Mouse (Mus musculus) heart, postnatal 0 days (tissue): Measurements from ENCODE around the gene Hsf2bp. TPM values are rescaled to one million over a fixed set of nuclear protein-coding genes. Genes with fewer than 3 reads are reported as not detected.

Experiments
- ATAC-seq: fragments of 200-750 bp; cut with Nextera tagmentation; 2 replicates; pipeline ENCODE4 v1.8.0; 2017; ENCODE audit warnings: low read depth, moderate number of reproducible peaks, moderate library complexity; ENCODE audit not compliant: insufficient read depth
- DNase-seq: peaks from one replicate; pipeline ENCODE4 v3.0.0-alpha.2; 2016; ENCODE audit warnings: low spot score
- H3K27ac ChIP-seq: fragments of 300-500 bp; sonication (generic); 2 replicates; pipeline ENCODE4 v1.5.1; 2014; ENCODE audit warnings: low read depth, mild to moderate bottlenecking
- H3K27me3 ChIP-seq: fragments of 300-500 bp; sonication (generic); 2 replicates; pipeline ENCODE4 v1.6.1; 2014; ENCODE audit warnings: low read length, mixed read lengths; ENCODE audit not compliant: control insufficient read depth, insufficient read depth
- H3K36me3 ChIP-seq: fragments of 300-500 bp; sonication (generic); replicated peaks from 2 replicates; pipeline ENCODE4 v1.6.1; 2014; ENCODE audit warnings: low read length, mixed read lengths; ENCODE audit not compliant: control insufficient read depth, insufficient read depth
- H3K4me1 ChIP-seq: fragments of 300-500 bp; sonication (generic); 2 replicates; pipeline ENCODE4 v1.6.1; 2014; ENCODE audit warnings: antibody characterized with exemption; ENCODE audit not compliant: control insufficient read depth, insufficient read depth
- H3K4me2 ChIP-seq: fragments of 300-500 bp; sonication (generic); 2 replicates; pipeline ENCODE4 v1.6.1; 2014; ENCODE audit warnings: low read depth, mild to moderate bottlenecking, low read length, moderate library complexity
- H3K4me3 ChIP-seq: fragments of 300-500 bp; sonication (generic); 2 replicates; pipeline ENCODE4 v1.5.1; 2014; ENCODE audit warnings: low read depth, low read length
- H3K9ac ChIP-seq: fragments of 300-500 bp; sonication (generic); replicated peaks from 2 replicates; pipeline ENCODE4 v1.6.1; 2014; ENCODE audit warnings: low read depth, low read length, mixed read lengths
- H3K9me3 ChIP-seq: fragments of 300-500 bp; sonication (generic); replicated peaks from 2 replicates; pipeline ENCODE4 v1.6.1; 2016; ENCODE audit warnings: low read length; ENCODE audit not compliant: control insufficient read depth
- CTCF ChIP-seq: IDR thresholded peaks from 2 replicates; pipeline ENCODE4 v1.5.1; 2016; ENCODE audit warnings: antibody characterized with exemption, control low read depth, low read depth
- EP300 ChIP-seq: IDR thresholded peaks from 2 replicates; pipeline ENCODE4 v1.6.1; 2016; ENCODE audit warnings: antibody characterized with exemption, low read depth
- WGBS: fragments of 180-500 bp; shearing (Covaris S2); extraction: QIAGEN DNeasy Blood & Tissue Kit; methylation state at CpG from one replicate; pipeline ENCODE4 v1.1.7; 2014; 5-methylcytosine and 5-hydroxymethylcytosine counted together
- polyA plus RNA-seq: library from polyadenylated mRNA; unstranded; fragments of >200 nt; fragmentation: Nextera tagmentation; extraction: Ambion mirVana; gene quantifications from 2 replicates; pipeline ENCODE4 v1.2.1, GENCODE M21; 2015
- total RNA-seq: library from RNA; depleted of rRNA; stranded (reverse); fragments of >200 nt; gene quantifications from 2 replicates; pipeline ENCODE4 v1.2.3, GENCODE M21; 2014; ENCODE audit warnings: low replicate concordance

Gene Hsf2bp
- total and polyA plus RNA-seq, 2 experiments from 2014 or later, result 0.19 TPM; not detected in 1

DNA sequence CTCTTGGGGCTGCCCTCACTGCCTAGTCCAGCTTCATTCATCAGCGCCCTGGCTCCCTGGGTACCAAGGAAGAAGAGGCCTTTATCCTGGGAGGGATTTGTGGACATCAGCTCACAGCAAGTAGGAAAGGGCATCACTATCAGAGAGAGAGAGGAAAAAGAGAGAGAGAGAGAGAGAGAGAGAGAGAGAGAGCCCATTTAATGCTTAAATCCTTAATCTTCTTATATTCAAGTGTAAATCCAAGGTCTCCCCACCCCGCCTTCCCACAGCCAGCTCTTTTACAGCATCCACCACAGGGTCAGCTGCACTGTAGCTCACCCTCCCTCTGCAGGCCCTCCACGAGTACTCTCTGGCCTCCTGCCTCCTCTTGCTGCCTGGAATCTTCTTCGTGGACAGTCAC is 94.5 kb downstream of the Hsf2bp start:
- ATAC-seq (no peak), DNase-seq (no peak)
- no peaks in the 10 kb centered on the region for H3K27me3 ChIP-seq

DNA sequence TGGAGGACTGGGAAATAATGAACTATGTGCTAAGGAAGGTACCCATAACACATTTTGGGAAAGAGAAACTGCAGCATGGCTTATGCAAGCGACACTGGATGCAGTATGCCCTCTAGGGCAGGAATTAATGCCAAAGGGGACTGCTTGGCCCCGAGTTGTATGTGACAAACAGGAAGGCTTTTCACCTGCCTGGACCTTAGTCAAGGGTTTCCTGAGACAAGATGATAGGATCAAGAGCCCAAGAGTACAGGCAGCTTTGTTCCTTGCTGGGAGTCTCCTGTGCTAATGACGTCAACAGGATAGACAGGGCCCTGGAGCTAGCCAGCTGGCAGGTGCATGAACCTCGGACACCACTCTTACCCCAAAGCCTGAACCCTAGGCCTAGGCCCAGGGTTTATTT is 95.5 kb downstream of the Hsf2bp start:
- WGBS, result 59% methylated on average over 4 of the region's 4 CpGs
- no peak overlapping the region for H3K9ac ChIP-seq
- DNase-seq, result no peak

More for the DNA sequence above, 94.5 kb downstream of the Hsf2bp start:
- Histone ChIP-seq H3K9me3 (no peaks in the 10 kb centered on the region), H3K4me1 (peaks cover 25% of the 10 kb centered on the region), H3K27ac (no peak overlapping the region), H3K9ac (no peak overlapping the region), H3K36me3 (no peaks in the 10 kb centered on the region), H3K4me3 (no peak overlapping the region), H3K4me2 (no peak overlapping the region)
- WGBS, result 62% methylated on average over 4 of the region's 4 CpGs
- TF ChIP-seq EP300, result no peak
- no peak for TF ChIP-seq CTCF

DNA sequence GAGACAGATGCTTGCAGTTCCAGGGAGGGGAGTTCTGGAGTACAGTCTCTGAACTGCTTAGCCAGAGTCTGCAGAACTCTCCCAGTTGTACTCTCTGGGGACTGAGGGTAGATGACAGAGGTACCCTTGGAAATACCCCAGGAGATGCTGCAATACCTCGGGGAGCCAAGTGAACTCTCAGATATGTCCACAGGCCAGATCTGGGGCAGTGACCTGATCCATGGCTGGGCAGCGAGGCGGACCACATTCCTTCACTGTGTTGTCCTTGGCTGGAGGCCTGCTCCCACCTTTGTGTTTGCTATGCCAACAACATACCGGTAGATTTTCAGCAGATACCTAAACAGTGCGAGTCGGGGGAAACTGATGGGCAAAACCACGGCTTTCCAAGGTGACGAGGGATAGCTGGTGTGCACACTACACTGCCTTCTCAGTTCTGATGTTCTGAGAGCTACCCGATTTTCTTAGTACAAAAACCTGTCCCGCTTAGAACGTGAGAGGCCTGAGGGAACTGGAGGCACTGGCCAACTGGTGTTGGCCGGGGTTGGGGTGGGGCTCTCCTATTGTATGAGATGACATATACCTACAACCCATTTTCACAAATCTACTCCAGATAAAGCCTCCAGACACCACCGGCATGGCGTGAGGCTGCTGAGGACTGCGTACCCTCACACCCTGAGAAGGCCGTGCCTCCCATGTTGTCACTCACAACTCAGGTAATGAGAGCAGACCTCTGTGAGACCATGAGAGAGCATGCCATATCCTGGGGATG is 96.7 kb downstream of the Hsf2bp start:
- Histone ChIP-seq H3K27ac (no peak overlapping the region), H3K9me3 (no peaks in the 10 kb centered on the region), H3K4me2 (no peak overlapping the region), H3K27me3 (no peaks in the 10 kb centered on the region), H3K36me3 (no peaks in the 10 kb centered on the region), H3K4me3 (no peak overlapping the region), H3K9ac (no peak overlapping the region), H3K4me1 (peaks cover 28% of the 10 kb centered on the region)
- WGBS, result 79% methylated on average over 16 of the region's 16 CpGs
- DNase-seq (no peak), ATAC-seq (no peak)
- TF ChIP-seq CTCF, result no peak
- TF ChIP-seq EP300, result no peak

More for the DNA sequence above, 95.5 kb downstream of the Hsf2bp start:
- Histone ChIP-seq H3K4me1 (peaks cover 28% of the 10 kb centered on the region), H3K36me3 (no peaks in the 10 kb centered on the region), H3K27ac (no peak overlapping the region), H3K9me3 (no peaks in the 10 kb centered on the region), H3K4me3 (no peak overlapping the region), H3K27me3 (no peaks in the 10 kb centered on the region), H3K4me2 (no peak overlapping the region)
- TF ChIP-seq CTCF (no peak), EP300 (no peak)
- no peak for ATAC-seq

DNA sequence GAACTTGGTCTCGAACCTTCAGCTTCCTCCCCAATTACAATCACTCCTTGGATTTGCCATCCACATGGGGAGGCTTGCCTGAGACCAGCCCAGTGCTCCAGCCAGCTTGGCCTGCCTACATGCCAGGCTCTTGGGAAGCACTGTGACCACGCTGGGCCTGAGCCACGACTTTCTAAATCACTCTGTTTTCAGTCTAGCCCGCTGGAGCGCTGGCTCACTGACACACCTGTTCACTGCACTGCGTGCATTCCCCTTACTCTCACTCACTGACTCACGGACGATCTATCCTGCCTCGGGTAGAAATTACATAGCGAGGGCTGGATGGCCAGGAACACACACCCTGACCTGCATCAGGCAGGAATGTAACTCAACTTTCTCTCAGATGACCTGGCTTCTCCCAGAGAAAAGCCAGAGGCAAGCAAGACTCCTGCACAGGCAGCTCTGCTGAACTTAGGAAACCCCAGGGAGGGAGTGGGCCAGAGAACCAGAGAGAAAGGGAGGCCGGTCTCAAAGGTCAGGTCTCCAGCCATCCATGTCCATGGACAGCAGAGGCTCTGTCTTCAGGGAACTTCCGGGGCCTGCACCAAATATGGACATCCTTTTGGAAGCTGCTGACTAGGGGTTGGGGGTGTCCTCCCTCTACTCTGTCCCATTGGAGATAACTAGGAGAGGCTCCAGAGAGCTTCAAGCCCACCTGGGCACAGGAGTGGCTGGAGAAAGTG is 97.4 kb downstream of the Hsf2bp start:
- no peak for ATAC-seq
- H3K27ac ChIP-seq, result no peak overlapping the region

DNA sequence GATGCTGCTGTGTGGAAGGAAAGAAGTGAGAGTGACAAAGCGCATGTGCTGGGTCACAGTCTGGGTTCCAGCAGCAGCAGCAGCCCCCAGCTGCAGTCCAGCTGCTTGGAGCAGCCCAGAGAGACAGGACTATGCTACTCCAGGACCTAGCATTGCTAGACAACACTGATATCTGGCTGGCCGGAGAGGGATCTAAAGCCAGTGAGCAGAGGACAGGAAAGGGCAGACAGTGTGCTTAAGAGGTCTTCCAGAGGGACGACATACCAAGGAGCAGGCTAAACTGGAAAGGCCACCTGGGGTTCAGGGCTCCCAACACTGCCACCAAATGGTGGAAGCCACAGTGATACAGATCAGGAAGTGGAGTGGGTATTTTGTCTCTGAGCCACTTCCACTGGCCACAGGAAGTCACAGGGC is 99.0 kb downstream of the Hsf2bp start:
- Histone ChIP-seq H3K36me3 (no peaks in the 10 kb centered on the region), H3K9ac (no peak overlapping the region; the same call in 1 of the 2 replicates), H3K4me3 (no peak overlapping the region), H3K9me3 (no peaks in the 10 kb centered on the region), H3K4me2 (no peak overlapping the region), H3K27me3 (no peaks in the 10 kb centered on the region), H3K27ac (peak overlapping the region; percentile 74), H3K4me1 (peaks cover 28% of the 10 kb centered on the region)
- WGBS, result 23% methylated on average over 3 of the region's 3 CpGs
- ATAC-seq, result peak; percentile 72
- DNase-seq, result peak; percentile 47
- TF ChIP-seq EP300 (no peak), CTCF (peak; percentile 32)

More for the DNA sequence above, 97.4 kb downstream of the Hsf2bp start:
- no peaks in the 10 kb centered on the region for H3K9me3 ChIP-seq
- peaks cover 28% of the 10 kb centered on the region for H3K4me1 ChIP-seq
- no peak overlapping the region for H3K9ac ChIP-seq
- 77% methylated on average over 12 of the region's 12 CpGs for WGBS
- no peak overlapping the region for H3K4me3 ChIP-seq
- no peak overlapping the region for H3K4me2 ChIP-seq
- no peaks in the 10 kb centered on the region for H3K36me3 ChIP-seq
- H3K27me3 ChIP-seq, result no peaks in the 10 kb centered on the region
- TF ChIP-seq EP300 (no peak), CTCF (no peak)
- DNase-seq, result no peak
